Mouse (Mus musculus): Measurements from ENCODE around the gene Csnk2a1. TPM values are rescaled to one million over a fixed set of nuclear protein-coding genes. Genes with fewer than 3 reads are reported as not detected.
A peak's percentile ranks its signal among the peaks of the same experiment; 100 is the strongest.
"Not testable (repeated sequence)": the region's sequence is repeated elsewhere in the genome, so short reads cannot be mapped to it uniquely, and the experiment has no call there.

The Csnk2a1 gene
- polyA plus RNA-seq, 2 experiments, result 69.6 to 95.8 TPM

DNA sequence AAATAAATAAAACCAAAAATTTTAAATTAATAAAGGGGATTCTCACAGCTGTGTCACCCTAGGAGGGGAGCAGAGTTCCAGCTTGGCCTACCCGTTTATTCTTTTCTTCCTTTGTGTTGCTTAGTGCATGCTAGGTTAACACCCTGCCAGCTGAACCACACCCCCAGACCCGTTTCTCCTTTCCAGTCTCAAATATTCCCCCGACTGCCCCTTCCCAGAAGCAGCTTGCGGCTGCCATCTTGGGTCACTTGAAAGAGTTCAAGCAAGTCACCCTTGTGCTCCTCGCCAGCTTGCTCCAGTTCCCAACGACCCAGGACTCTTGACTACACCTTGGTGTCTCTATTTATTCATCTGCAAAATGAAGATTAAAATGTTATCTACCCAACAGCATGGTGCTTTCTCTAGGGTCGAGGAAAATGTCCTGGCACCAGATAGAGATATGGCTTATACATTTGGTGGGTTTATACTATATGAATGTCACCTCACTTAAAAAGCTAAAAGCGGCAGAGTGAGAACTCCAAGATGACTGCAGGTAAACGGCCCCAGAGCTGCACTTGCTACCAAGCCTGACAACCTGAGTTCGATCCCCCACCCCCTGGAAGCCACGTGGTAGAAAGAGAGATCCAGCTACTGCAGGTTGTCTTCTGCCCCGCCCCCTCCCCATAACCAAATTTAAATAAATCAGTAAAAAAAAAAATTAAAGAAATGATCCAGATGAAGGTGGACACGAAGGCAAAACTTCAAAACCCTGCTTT is 33.9 kb upstream of the Csnk2a1 start:
- H3K4me2 ChIP-seq (replicated peaks; ENCODE audit: low read depth, low read length, severe bottlenecking), result no peak overlapping the region
- H3K27ac ChIP-seq (replicated peaks; ENCODE audit: low read depth, low read length), result no peak overlapping the region
- TF ChIP-seq POLR2A (IDR thresholded peaks at IDR 0.05; ENCODE audit: borderline replicate concordance, extremely low read depth, insufficient read depth, insufficient read length), result no peak
- H3K4me1 ChIP-seq (ENCODE audit: control insufficient read depth, insufficient read depth, low read length), result 0 out of 2 replicates have a peak, but pooled peaks cover 2% of the 10 kb centered on the region
- H3K27me3 ChIP-seq (ENCODE audit: control insufficient read depth, insufficient read depth, low read length), result no peaks in the 10 kb centered on the region
- WGBS, result 73% methylated on average over 13 of the region's 13 CpGs
- H3K9me3 ChIP-seq (ENCODE audit: control insufficient read depth, low read length), result no peaks in the 10 kb centered on the region
- no peak for DNase-seq (ENCODE audit: low spot score)
- H3K4me3 ChIP-seq (replicated peaks; ENCODE audit: low read length), result no peak overlapping the region
- H3K36me3 ChIP-seq (ENCODE audit: control insufficient read depth, insufficient read depth, low read length), result no peaks in the 10 kb centered on the region
- H3K9ac ChIP-seq (ENCODE audit: low read depth, low read length, severe bottlenecking), result no peak overlapping the region
- ATAC-seq (ENCODE audit: low FRiP score, low read depth), result no peak

DNA sequence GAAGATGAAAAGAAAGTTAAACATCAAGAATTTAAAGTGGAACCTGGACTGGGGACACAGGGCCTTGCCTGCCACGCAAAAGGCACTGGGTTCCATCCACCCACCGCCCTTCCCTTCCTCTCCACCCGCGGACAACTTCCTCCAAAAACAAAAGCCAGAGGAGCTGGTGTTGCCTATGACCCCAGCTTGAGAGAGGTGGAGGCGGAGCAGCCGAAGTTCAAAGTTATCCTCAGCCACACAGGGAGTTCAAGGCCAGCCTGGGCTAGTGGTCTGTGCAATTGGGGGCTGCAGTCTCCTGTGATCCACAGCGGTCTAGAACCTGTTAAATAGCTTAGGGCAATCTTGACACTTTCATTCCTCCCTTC is 33.3 kb upstream of the Csnk2a1 start:
- DNase-seq (ENCODE audit: low spot score), result no peak
- WGBS, result 74% methylated on average over 7 of the region's 7 CpGs
- H3K9ac ChIP-seq (ENCODE audit: low read depth, low read length, severe bottlenecking), result no peak overlapping the region

GRCm38 (mm10) chr2:152194586-152194985 is 32.1 kb upstream of the Csnk2a1 start:
- H3K4me3 ChIP-seq (replicated peaks; ENCODE audit: low read length), result no peak overlapping the region
- H3K9ac ChIP-seq (ENCODE audit: low read depth, low read length, severe bottlenecking), result no peak overlapping the region
- DNase-seq (ENCODE audit: low spot score), result no peak
- no peak overlapping the region for H3K4me2 ChIP-seq (replicated peaks; ENCODE audit: low read depth, low read length, severe bottlenecking)
- no peaks in the 10 kb centered on the region for H3K36me3 ChIP-seq (ENCODE audit: control insufficient read depth, insufficient read depth, low read length)
- H3K27ac ChIP-seq (replicated peaks; ENCODE audit: low read depth, low read length), result no peak overlapping the region
- no peak for TF ChIP-seq POLR2A (IDR thresholded peaks at IDR 0.05; ENCODE audit: borderline replicate concordance, extremely low read depth, insufficient read depth, insufficient read length)
- ATAC-seq (ENCODE audit: low FRiP score, low read depth), result no peak
- H3K9me3 ChIP-seq (ENCODE audit: control insufficient read depth, low read length), result no peaks in the 10 kb centered on the region
- H3K27me3 ChIP-seq (ENCODE audit: control insufficient read depth, insufficient read depth, low read length), result no peaks in the 10 kb centered on the region
- 0 out of 2 replicates have a peak, but pooled peaks cover 2% of the 10 kb centered on the region for H3K4me1 ChIP-seq (ENCODE audit: control insufficient read depth, insufficient read depth, low read length)
- WGBS, result 89% methylated on average over 2 of the region's 2 CpGs

More for the DNA sequence above, 33.3 kb upstream of the Csnk2a1 start:
- ATAC-seq (ENCODE audit: low FRiP score, low read depth), result no peak
- H3K4me1 ChIP-seq (ENCODE audit: control insufficient read depth, insufficient read depth, low read length), result 0 out of 2 replicates have a peak, but pooled peaks cover 2% of the 10 kb centered on the region
- H3K4me3 ChIP-seq (replicated peaks; ENCODE audit: low read length), result no peak overlapping the region
- TF ChIP-seq POLR2A (IDR thresholded peaks at IDR 0.05; ENCODE audit: borderline replicate concordance, extremely low read depth, insufficient read depth, insufficient read length), result no peak
- no peaks in the 10 kb centered on the region for H3K9me3 ChIP-seq (ENCODE audit: control insufficient read depth, low read length)
- H3K27me3 ChIP-seq (ENCODE audit: control insufficient read depth, insufficient read depth, low read length), result no peaks in the 10 kb centered on the region
- no peak overlapping the region for H3K4me2 ChIP-seq (replicated peaks; ENCODE audit: low read depth, low read length, severe bottlenecking)
- no peak overlapping the region for H3K27ac ChIP-seq (replicated peaks; ENCODE audit: low read depth, low read length)
- no peaks in the 10 kb centered on the region for H3K36me3 ChIP-seq (ENCODE audit: control insufficient read depth, insufficient read depth, low read length)

GRCm38 (mm10) chr2:152196896-152197295 is 29.7 kb upstream of the Csnk2a1 start:
- TF ChIP-seq POLR2A (IDR thresholded peaks at IDR 0.05; ENCODE audit: borderline replicate concordance, extremely low read depth, insufficient read depth, insufficient read length), result no peak
- Histone ChIP-seq H3K4me1 (ENCODE audit: control insufficient read depth, insufficient read depth, low read length) (0 out of 2 replicates have a peak, but pooled peaks cover 2% of the 10 kb centered on the region), H3K27ac (replicated peaks; ENCODE audit: low read depth, low read length) (no peak overlapping the region), H3K4me3 (replicated peaks; ENCODE audit: low read length) (no peak overlapping the region), H3K4me2 (replicated peaks; ENCODE audit: low read depth, low read length, severe bottlenecking) (no peak overlapping the region), H3K9me3 (ENCODE audit: control insufficient read depth, low read length) (no peaks in the 10 kb centered on the region), H3K27me3 (ENCODE audit: control insufficient read depth, insufficient read depth, low read length) (no peaks in the 10 kb centered on the region), H3K9ac (ENCODE audit: low read depth, low read length, severe bottlenecking) (no peak overlapping the region), H3K36me3 (ENCODE audit: control insufficient read depth, insufficient read depth, low read length) (no peaks in the 10 kb centered on the region)
- no peak for DNase-seq (ENCODE audit: low spot score)
- no peak for ATAC-seq (ENCODE audit: low FRiP score, low read depth)
- WGBS, result 38% methylated on average over 3 of the region's 3 CpGs

- no peak overlapping the region for H3K4me3 ChIP-seq (replicated peaks; ENCODE audit: low read length)
- H3K4me1 ChIP-seq (ENCODE audit: control insufficient read depth, insufficient read depth, low read length), result 0 out of 2 replicates have a peak, but pooled peaks cover 2% of the 10 kb centered on the region
- DNase-seq (ENCODE audit: low spot score), result peak; percentile 92
- 40% methylated on average over 10 of the region's 10 CpGs for WGBS
- ATAC-seq (ENCODE audit: low FRiP score, low read depth), result peak; percentile 73; the same call in 1 of the 2 replicates
- no peaks in the 10 kb centered on the region for H3K9me3 ChIP-seq (ENCODE audit: control insufficient read depth, low read length)
- no peak for TF ChIP-seq POLR2A (IDR thresholded peaks at IDR 0.05; ENCODE audit: borderline replicate concordance, extremely low read depth, insufficient read depth, insufficient read length)
- H3K27me3 ChIP-seq (ENCODE audit: control insufficient read depth, insufficient read depth, low read length), result no peaks in the 10 kb centered on the region
- H3K36me3 ChIP-seq (ENCODE audit: control insufficient read depth, insufficient read depth, low read length), result no peaks in the 10 kb centered on the region
- no peak overlapping the region for H3K27ac ChIP-seq (replicated peaks; ENCODE audit: low read depth, low read length)
- no peak overlapping the region for H3K9ac ChIP-seq (ENCODE audit: low read depth, low read length, severe bottlenecking)
- no peak overlapping the region for H3K4me2 ChIP-seq (replicated peaks; ENCODE audit: low read depth, low read length, severe bottlenecking)
These were observed 29.3 kb upstream of the Csnk2a1 start for GRCm38 (mm10) chr2:152197301-152197712.

- not testable (repeated sequence) for ATAC-seq (ENCODE audit: low FRiP score, low read depth); H3K4me1 ChIP-seq (ENCODE audit: control insufficient read depth, insufficient read depth, low read length)
These were observed 20.5 kb upstream of the Csnk2a1 start for GRCm38 (mm10) chr2:152206139-152206538.

More at GRCm38 (mm10) chr2:152206139-152206538, 20.5 kb upstream of the Csnk2a1 start:
- H3K9ac ChIP-seq (ENCODE audit: low read depth, low read length, severe bottlenecking); H3K9me3 ChIP-seq (ENCODE audit: control insufficient read depth, low read length); H3K4me3 ChIP-seq (replicated peaks; ENCODE audit: low read length); DNase-seq (ENCODE audit: low spot score); H3K27me3 ChIP-seq (ENCODE audit: control insufficient read depth, insufficient read depth, low read length); H3K4me2 ChIP-seq (replicated peaks; ENCODE audit: low read depth, low read length, severe bottlenecking); H3K36me3 ChIP-seq (ENCODE audit: control insufficient read depth, insufficient read depth, low read length); H3K27ac ChIP-seq (replicated peaks; ENCODE audit: low read depth, low read length): not testable (repeated sequence)
- WGBS, result 88% methylated on average over 7 of the region's 9 CpGs
